Mouse (Mus musculus) retina, postnatal 7 days (tissue): ENCODE data around the gene Wdr76.
"Not testable (repeated sequence)": the region's sequence is repeated elsewhere in the genome, so short reads cannot be mapped to it uniquely, and the experiment has no call there.

Experiments used
- DNase-seq: peaks from one replicate; pipeline ENCODE4 v3.0.0-alpha.2; 2012; ENCODE audit warnings: low read depth, low spot score

The Wdr76 gene

GRCm38 (mm10) chr2:121518711-121519110, 12.2 kb downstream of the Wdr76 start:
- DNase-seq, result not testable (repeated sequence)

GRCm38 (mm10) chr2:121522006-121522405, 15.5 kb downstream of the Wdr76 start:
- DNase-seq, result no peak

- DNase-seq, result not testable (repeated sequence)
Observed at GRCm38 (mm10) chr2:121522830-121523229, 16.3 kb downstream of the Wdr76 start.

- no peak for DNase-seq
Observed at GRCm38 (mm10) chr2:121525056-121525455, 18.5 kb downstream of the Wdr76 start.

- DNase-seq, result no peak
Observed at GRCm38 (mm10) chr2:121544829-121545228, 38.3 kb downstream of the Wdr76 start.

- no peak for DNase-seq
Observed at GRCm38 (mm10) chr2:121549630-121550029, 43.1 kb downstream of the Wdr76 start.

- DNase-seq, result no peak
Observed at GRCm38 (mm10) chr2:121551271-121551670, 44.7 kb downstream of the Wdr76 start.

GRCm38 (mm10) chr2:121563117-121563516, 56.6 kb downstream of the Wdr76 start:
- DNase-seq, result no peak

- DNase-seq, result no peak
Observed at GRCm38 (mm10) chr2:121565911-121566310, 59.4 kb downstream of the Wdr76 start.

GRCm38 (mm10) chr2:121570049-121570448, 63.5 kb downstream of the Wdr76 start:
- no peak for DNase-seq

GRCm38 (mm10) chr2:121570999-121571655, 64.6 kb downstream of the Wdr76 start:
- no peak for DNase-seq

GRCm38 (mm10) chr2:121571780-121572179, 65.3 kb downstream of the Wdr76 start:
- DNase-seq, result peak; percentile 84

GRCm38 (mm10) chr2:121574066-121574630, 67.6 kb downstream of the Wdr76 start:
- no peak for DNase-seq

- no peak for DNase-seq
Observed at GRCm38 (mm10) chr2:121575741-121576201, 69.2 kb downstream of the Wdr76 start.

- no peak for DNase-seq
Observed at GRCm38 (mm10) chr2:121582809-121583376, 76.4 kb downstream of the Wdr76 start.

- DNase-seq, result no peak
Observed at GRCm38 (mm10) chr2:121583468-121584116, 77.1 kb downstream of the Wdr76 start.

GRCm38 (mm10) chr2:121584705-121585104, 78.2 kb downstream of the Wdr76 start:
- no peak for DNase-seq

GRCm38 (mm10) chr2:121587523-121588308, 81.2 kb downstream of the Wdr76 start:
- DNase-seq, result no peak

- DNase-seq, result no peak
Observed at GRCm38 (mm10) chr2:121588309-121588694, 81.8 kb downstream of the Wdr76 start.

- DNase-seq, result no peak
Observed at GRCm38 (mm10) chr2:121594131-121594530, 87.6 kb downstream of the Wdr76 start.
